Mouse (Mus musculus): Measurements from ENCODE around the gene Fads1. TPM values are rescaled to one million over a fixed set of nuclear protein-coding genes. Genes with fewer than 3 reads are reported as not detected.

The Fads1 gene
- polyA plus RNA-seq, 1 experiment from 2014 or later, result 154 TPM

DNA sequence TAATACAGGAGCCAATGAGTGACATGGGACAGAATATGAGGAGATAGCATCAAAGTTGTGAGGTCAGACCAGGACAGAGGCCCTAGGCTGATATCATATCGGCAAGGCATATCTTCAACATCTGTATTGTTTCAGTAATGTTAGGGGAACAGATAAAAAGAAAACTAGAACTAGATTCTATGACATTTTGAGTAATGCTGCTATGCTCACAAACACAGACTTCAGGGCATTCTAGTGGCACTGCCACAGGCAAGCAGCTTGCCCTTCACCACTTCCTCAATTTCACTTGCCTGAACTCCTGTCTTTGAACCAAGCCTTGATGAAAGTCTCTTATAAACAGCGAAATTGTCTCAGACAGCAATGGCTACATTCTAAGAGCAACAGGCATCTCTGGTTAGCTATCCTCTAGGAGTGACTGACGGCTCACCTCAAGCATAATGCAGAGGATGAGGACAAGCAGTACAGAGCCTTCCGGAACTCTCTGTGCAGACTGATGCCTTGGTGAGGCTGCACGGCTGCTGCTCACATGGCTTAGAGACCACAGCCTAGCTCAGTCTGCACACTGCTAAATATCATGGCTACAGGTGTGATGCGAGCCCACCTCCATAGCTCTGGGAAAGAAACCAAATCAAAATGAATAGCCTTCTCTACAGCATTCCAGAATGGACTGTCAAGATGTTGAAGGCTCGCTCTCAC is 8.7 kb upstream of the Fads1 start:
- Histone ChIP-seq H3K4me1 (ENCODE audit: control insufficient read depth, insufficient read depth, low read length) (no peaks in the 10 kb centered on the region), H3K36me3 (ENCODE audit: control insufficient read depth, insufficient read depth, low read length) (no peaks in the 10 kb centered on the region), H3K27me3 (replicated peaks; ENCODE audit: control insufficient read depth, insufficient read depth, low read length) (no peaks in the 10 kb centered on the region), H3K4me3 (ENCODE audit: low read length) (no peak overlapping the region), H3K27ac (ENCODE audit: low read length) (no peak overlapping the region), H3K4me2 (ENCODE audit: low read depth, low read length) (no peak overlapping the region), H3K9ac (ENCODE audit: low read depth, low read length) (no peak overlapping the region), H3K9me3 (ENCODE audit: control insufficient read depth, low read length) (no peaks in the 10 kb centered on the region)
- no peak for ATAC-seq
- WGBS, result 87% methylated on average over 7 of the region's 7 CpGs

DNA sequence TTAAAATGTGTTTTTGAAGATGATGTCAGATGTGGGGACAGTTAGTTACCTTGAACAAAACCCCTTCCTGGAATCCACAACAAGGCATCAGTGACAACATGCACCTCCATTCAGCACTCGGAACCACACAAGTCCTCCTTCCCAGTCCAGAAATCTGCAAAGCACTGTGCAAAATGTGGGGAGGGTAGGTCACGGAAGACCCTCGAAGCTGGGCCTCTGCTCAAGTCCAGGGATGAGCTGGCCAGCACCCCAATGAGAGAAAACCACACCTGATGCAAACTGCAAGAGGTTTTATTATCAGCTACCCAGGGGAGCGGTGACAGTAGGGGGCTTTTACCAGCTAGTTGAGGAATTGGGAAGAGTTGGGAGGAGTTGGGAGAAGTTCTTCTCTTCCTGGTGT is 7.7 kb upstream of the Fads1 start:
- no peaks in the 10 kb centered on the region for H3K36me3 ChIP-seq (ENCODE audit: control insufficient read depth, insufficient read depth, low read length)
- H3K4me2 ChIP-seq (ENCODE audit: low read depth, low read length), result no peak overlapping the region
- ATAC-seq, result no peak
- H3K4me1 ChIP-seq (ENCODE audit: control insufficient read depth, insufficient read depth, low read length), result no peaks in the 10 kb centered on the region
- H3K27me3 ChIP-seq (replicated peaks; ENCODE audit: control insufficient read depth, insufficient read depth, low read length), result no peaks in the 10 kb centered on the region
- H3K9me3 ChIP-seq (ENCODE audit: control insufficient read depth, low read length), result no peaks in the 10 kb centered on the region
- H3K9ac ChIP-seq (ENCODE audit: low read depth, low read length), result no peak overlapping the region
- no peak overlapping the region for H3K4me3 ChIP-seq (ENCODE audit: low read length)
- WGBS, result 76% methylated on average over 4 of the region's 4 CpGs
- H3K27ac ChIP-seq (ENCODE audit: low read length), result no peak overlapping the region

DNA sequence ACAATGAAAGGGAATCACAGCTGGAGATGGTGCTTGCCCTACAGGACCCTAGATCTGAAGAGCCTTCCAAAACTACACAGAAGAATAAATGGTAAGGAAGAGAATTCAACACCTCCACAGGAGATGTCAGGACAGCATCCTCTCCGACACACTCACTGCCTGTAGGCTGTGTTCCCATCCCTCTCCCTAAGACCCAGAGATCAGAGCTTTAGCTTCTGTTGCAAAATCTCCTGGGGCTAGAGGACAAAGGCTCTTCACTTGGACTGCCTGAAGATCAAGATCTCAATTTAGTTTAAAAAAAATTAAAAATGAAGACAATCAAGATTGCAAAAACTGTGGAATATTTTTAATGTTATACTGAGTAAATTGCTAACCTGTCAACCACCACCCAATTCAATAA is 6.2 kb upstream of the Fads1 start:
- Histone ChIP-seq H3K36me3 (ENCODE audit: control insufficient read depth, insufficient read depth, low read length) (no peaks in the 10 kb centered on the region), H3K9me3 (ENCODE audit: control insufficient read depth, low read length) (no peaks in the 10 kb centered on the region), H3K4me3 (ENCODE audit: low read length) (no peak overlapping the region), H3K4me2 (ENCODE audit: low read depth, low read length) (no peak overlapping the region), H3K27ac (ENCODE audit: low read length) (no peak overlapping the region), H3K9ac (ENCODE audit: low read depth, low read length) (no peak overlapping the region), H3K4me1 (ENCODE audit: control insufficient read depth, insufficient read depth, low read length) (no peaks in the 10 kb centered on the region), H3K27me3 (replicated peaks; ENCODE audit: control insufficient read depth, insufficient read depth, low read length) (no peaks in the 10 kb centered on the region)
- no peak for ATAC-seq
- 82% methylated on average over 1 of the region's 1 CpGs for WGBS

DNA sequence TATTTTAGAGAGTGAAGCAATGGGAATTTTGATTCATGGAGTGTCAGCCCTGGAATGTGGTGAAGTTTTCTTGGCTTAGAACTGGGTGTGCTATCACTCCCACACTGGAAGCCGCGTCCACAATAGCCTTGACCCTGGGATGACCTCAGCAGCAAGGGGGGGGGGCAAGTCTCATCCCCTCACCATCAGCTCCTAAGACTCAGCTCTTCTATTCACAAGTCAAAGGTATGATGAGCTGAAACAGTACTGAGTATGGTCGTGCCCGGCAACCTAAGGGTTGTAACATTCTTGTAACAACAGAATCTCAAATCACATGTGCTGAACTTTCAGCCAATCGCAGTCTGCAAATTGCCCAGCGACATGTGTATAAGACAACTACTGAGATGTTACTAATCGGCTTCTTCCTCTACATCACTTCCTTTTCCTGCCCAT is 5.7 kb upstream of the Fads1 start:
- Histone ChIP-seq H3K4me1 (ENCODE audit: control insufficient read depth, insufficient read depth, low read length) (no peaks in the 10 kb centered on the region), H3K27me3 (replicated peaks; ENCODE audit: control insufficient read depth, insufficient read depth, low read length) (no peaks in the 10 kb centered on the region), H3K27ac (ENCODE audit: low read length) (no peak overlapping the region), H3K4me3 (ENCODE audit: low read length) (no peak overlapping the region), H3K9ac (ENCODE audit: low read depth, low read length) (no peak overlapping the region), H3K36me3 (ENCODE audit: control insufficient read depth, insufficient read depth, low read length) (no peaks in the 10 kb centered on the region), H3K4me2 (ENCODE audit: low read depth, low read length) (no peak overlapping the region), H3K9me3 (ENCODE audit: control insufficient read depth, low read length) (no peaks in the 10 kb centered on the region)
- no peak for ATAC-seq
- WGBS, result 54% methylated on average over 7 of the region's 7 CpGs

DNA sequence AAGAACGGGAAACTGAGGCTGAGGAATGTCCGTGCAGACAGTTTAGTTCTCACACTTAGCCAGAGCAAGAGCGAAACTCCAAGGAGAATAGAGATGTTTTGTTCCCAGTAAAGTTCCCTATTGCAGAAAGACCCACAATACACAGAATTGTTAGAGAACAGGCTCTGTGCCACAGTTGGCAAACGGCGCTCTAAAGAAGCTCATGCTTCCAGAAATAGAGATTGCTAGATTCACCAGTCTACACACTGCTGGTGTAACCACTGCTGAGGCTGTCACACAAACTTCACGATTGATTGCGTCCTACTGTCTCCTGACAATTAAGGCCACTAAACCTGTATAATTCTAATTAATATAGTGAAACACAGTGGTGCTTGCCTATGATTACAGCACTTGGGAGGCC is 1.5 kb upstream of the Fads1 start:
- H3K9ac ChIP-seq (ENCODE audit: low read depth, low read length), result no peak overlapping the region
- 90% methylated on average over 7 of the region's 7 CpGs for WGBS
- no peak overlapping the region for H3K4me2 ChIP-seq (ENCODE audit: low read depth, low read length)
- H3K27ac ChIP-seq (ENCODE audit: low read length), result no peak overlapping the region
- H3K36me3 ChIP-seq (ENCODE audit: control insufficient read depth, insufficient read depth, low read length), result peaks cover 8% of the 10 kb centered on the region; the same call in 1 of the 2 replicates
- H3K4me1 ChIP-seq (ENCODE audit: control insufficient read depth, insufficient read depth, low read length), result peaks cover 6% of the 10 kb centered on the region
- H3K27me3 ChIP-seq (replicated peaks; ENCODE audit: control insufficient read depth, insufficient read depth, low read length), result no peaks in the 10 kb centered on the region
- no peak overlapping the region for H3K4me3 ChIP-seq (ENCODE audit: low read length)
- no peak for ATAC-seq
- H3K9me3 ChIP-seq (ENCODE audit: control insufficient read depth, low read length), result no peaks in the 10 kb centered on the region

DNA sequence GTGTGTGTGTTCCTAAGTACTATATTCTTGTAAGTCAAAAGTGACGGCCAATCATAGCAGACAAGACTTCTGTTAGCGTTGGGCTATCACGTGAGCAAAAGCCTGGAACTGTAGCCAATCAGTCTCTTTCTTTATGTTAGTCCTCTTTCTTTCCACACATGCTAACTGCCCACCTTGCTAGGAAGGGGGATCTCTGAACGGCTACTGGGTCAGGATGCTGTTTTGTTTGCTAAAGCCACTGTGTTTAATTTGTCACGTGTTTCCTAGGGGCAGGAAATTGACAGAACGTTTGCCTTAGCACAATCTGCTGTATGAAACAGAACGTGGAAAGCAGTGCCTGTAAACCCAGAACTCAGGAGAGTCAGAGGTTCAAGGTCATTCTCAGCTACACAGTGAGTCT is 546 bp upstream of the Fads1 start:
- 33% methylated on average over 7 of the region's 7 CpGs for WGBS
- Histone ChIP-seq H3K36me3 (ENCODE audit: control insufficient read depth, insufficient read depth, low read length) (peaks cover 14% of the 10 kb centered on the region; the same call in 1 of the 2 replicates), H3K4me2 (ENCODE audit: low read depth, low read length) (peak overlapping the region; percentile 70), H3K9me3 (ENCODE audit: control insufficient read depth, low read length) (no peaks in the 10 kb centered on the region), H3K27ac (ENCODE audit: low read length) (peak overlapping the region; percentile 1; the same call in 1 of the 2 replicates), H3K27me3 (replicated peaks; ENCODE audit: control insufficient read depth, insufficient read depth, low read length) (no peaks in the 10 kb centered on the region), H3K4me1 (ENCODE audit: control insufficient read depth, insufficient read depth, low read length) (peaks cover 6% of the 10 kb centered on the region), H3K9ac (ENCODE audit: low read depth, low read length) (peak overlapping the region; percentile 95), H3K4me3 (ENCODE audit: low read length) (peak overlapping the region; percentile 86)
- no peak for ATAC-seq

DNA sequence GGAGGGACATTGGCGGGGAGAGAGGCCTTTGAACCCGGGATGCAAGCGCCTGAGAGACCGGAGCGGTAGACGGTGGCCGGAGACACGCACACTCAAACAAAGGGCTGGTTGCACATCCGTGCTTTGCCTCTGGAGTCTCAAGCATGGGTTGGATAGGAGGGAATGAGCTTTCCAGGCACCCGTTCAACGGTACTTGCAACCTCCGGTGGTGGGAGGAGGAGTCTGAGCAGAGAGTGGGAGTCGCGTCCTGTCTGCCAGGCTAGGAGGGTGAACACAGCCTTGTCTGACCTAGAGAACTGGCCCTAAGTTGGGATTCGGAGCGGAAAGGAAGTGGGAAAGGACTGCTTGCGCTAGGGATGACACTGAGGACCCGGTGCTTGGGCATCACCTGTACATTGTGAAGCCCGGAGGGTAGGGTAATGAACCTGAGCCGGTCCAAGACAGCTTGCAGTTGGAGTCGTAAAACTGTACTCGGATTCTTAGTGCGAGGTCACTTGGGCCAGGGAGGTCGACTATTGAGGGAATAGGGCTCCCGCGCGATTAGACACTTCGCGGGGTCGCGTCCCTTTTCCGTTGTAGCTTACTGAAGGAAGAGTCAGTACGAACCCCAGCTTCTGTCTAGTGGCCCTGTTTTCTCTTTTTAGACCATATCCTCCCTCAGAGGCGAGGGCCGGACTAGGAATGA is 753 bp downstream of the Fads1 start:
- peak overlapping the region; percentile 86 for H3K4me3 ChIP-seq (ENCODE audit: low read length)
- H3K36me3 ChIP-seq (ENCODE audit: control insufficient read depth, insufficient read depth, low read length), result peaks cover 23% of the 10 kb centered on the region; the same call in 1 of the 2 replicates
- H3K27ac ChIP-seq (ENCODE audit: low read length), result peak overlapping the region; percentile 91
- peak overlapping the region; percentile 95 for H3K9ac ChIP-seq (ENCODE audit: low read depth, low read length)
- no peaks in the 10 kb centered on the region for H3K9me3 ChIP-seq (ENCODE audit: control insufficient read depth, low read length)
- WGBS, result under 1% methylated on average over 35 of the region's 35 CpGs
- H3K4me1 ChIP-seq (ENCODE audit: control insufficient read depth, insufficient read depth, low read length), result peaks cover 6% of the 10 kb centered on the region
- peak overlapping the region; percentile 70 for H3K4me2 ChIP-seq (ENCODE audit: low read depth, low read length)
- H3K27me3 ChIP-seq (replicated peaks; ENCODE audit: control insufficient read depth, insufficient read depth, low read length), result no peaks in the 10 kb centered on the region
- ATAC-seq, result peak; percentile 68

DNA sequence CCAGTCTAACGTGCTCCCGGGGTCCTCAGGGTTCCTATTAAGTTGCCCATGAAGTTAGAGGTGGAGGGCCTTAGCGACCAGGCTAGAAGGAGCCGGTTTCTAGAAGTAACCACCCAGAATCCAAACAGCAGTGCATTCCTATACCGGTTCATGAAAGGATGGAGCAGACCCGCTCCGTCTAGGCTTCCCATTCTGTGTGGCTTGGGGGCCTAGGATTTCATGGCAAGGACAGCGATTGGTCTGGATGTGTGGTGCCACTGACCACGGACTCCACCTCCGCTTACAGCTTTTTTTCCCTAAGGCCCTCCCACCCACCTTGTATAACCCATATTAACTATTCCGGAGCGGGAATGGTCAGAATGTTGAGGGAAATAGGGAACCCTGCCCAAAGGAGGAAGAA is 1.4 kb downstream of the Fads1 start:
- H3K4me3 ChIP-seq (ENCODE audit: low read length), result peak overlapping the region; percentile 86
- peaks cover 6% of the 10 kb centered on the region for H3K4me1 ChIP-seq (ENCODE audit: control insufficient read depth, insufficient read depth, low read length)
- peaks cover 29% of the 10 kb centered on the region for H3K36me3 ChIP-seq (ENCODE audit: control insufficient read depth, insufficient read depth, low read length)
- H3K4me2 ChIP-seq (ENCODE audit: low read depth, low read length), result peak overlapping the region; percentile 70
- H3K9ac ChIP-seq (ENCODE audit: low read depth, low read length), result peak overlapping the region; percentile 95
- H3K27ac ChIP-seq (ENCODE audit: low read length), result peak overlapping the region; percentile 91
- peak; percentile 60 for ATAC-seq
- H3K9me3 ChIP-seq (ENCODE audit: control insufficient read depth, low read length), result no peaks in the 10 kb centered on the region
- 4% methylated on average over 12 of the region's 12 CpGs for WGBS
- H3K27me3 ChIP-seq (replicated peaks; ENCODE audit: control insufficient read depth, insufficient read depth, low read length), result no peaks in the 10 kb centered on the region

DNA sequence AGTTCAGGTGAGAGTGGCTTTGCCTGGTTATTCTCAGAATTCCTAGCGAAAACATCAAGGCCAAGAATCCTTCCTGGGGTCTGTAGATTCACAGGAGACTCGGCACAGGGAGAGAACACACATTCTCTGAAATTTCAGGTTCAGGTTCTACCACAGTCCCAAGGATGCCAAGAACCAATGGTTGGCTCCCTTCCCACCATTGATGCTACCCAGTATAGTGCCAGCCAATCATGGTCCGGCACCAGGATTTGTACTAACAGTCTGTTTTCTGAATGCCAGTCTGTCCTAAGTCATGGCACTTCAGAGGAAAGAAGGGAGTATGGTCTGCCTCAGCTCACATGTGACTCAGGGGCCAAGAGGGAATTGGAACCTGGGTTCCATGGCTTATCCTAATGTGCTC is 3.2 kb downstream of the Fads1 start:
- 84% methylated on average over 3 of the region's 3 CpGs for WGBS
- Histone ChIP-seq H3K27me3 (replicated peaks; ENCODE audit: control insufficient read depth, insufficient read depth, low read length) (no peaks in the 10 kb centered on the region), H3K4me3 (ENCODE audit: low read length) (no peak overlapping the region), H3K36me3 (ENCODE audit: control insufficient read depth, insufficient read depth, low read length) (peaks cover 34% of the 10 kb centered on the region), H3K4me2 (ENCODE audit: low read depth, low read length) (no peak overlapping the region), H3K9ac (ENCODE audit: low read depth, low read length) (no peak overlapping the region), H3K9me3 (ENCODE audit: control insufficient read depth, low read length) (no peaks in the 10 kb centered on the region), H3K27ac (ENCODE audit: low read length) (no peak overlapping the region), H3K4me1 (ENCODE audit: control insufficient read depth, insufficient read depth, low read length) (peaks cover 11% of the 10 kb centered on the region)
- ATAC-seq, result no peak

All from intestine, embryonic 16.5 days (tissue).